Mouse (Mus musculus) left cerebral cortex, postnatal 36 days (tissue): Measurements from ENCODE around the gene Rpl34. TPM values are rescaled to one million over a fixed set of nuclear protein-coding genes. Genes with fewer than 3 reads are reported as not detected.

ENCODE experiments used
- DNase-seq, 2 experiments: peaks; one replicate each; pipeline ENCODE4 v3.0.0; 2021 to 2022; ENCODE audit warnings: low spot score in 2 of 2, mixed read lengths in 1 of 2
- intact Hi-C: fragments of 180-260 bp; cut with DNase I; formaldehyde crosslinking; loops from one replicate; pipeline ENCODE4 v1.15.1; 2025
- total RNA-seq, 2 experiments: library from RNA; stranded (reverse); gene quantifications; 2 replicates each; pipeline ENCODE4 v1.2.3; 2021

Gene Rpl34
- total RNA-seq, 2 experiments from 2014 or later, result 305 to 329 TPM

- intact Hi-C loops, result no loop called here
These were observed 13.6 kb downstream of the Rpl34 start for GRCm38 (mm10) chr3:130716555-130716954.

GRCm38 (mm10) chr3:130714775-130715568 is 15.2 kb downstream of the Rpl34 start:
- intact Hi-C loops, result loop anchor here (1.0 kb wide), 1 partner anchor 530 kb away; no protein-coding TSS in a partner anchor
- peak; percentile 46 to 58 for DNase-seq

More at GRCm38 (mm10) chr3:130716555-130716954, 13.6 kb downstream of the Rpl34 start:
- no peak for DNase-seq

- no peak for DNase-seq
- intact Hi-C loops, result no loop called here
These were observed 17.3 kb downstream of the Rpl34 start for GRCm38 (mm10) chr3:130712891-130713290.

- intact Hi-C loops, result no loop called here
- DNase-seq, result no peak
These were observed 20.1 kb downstream of the Rpl34 start for GRCm38 (mm10) chr3:130710103-130710502.

GRCm38 (mm10) chr3:130708967-130709924 is 21.0 kb downstream of the Rpl34 start, which contains the start of gene Ostc:
Gene Ostc, minus strand, starts transcription at chr3:130709444.
- peak; percentile 88 to 91 for DNase-seq
- intact Hi-C loops, result no loop called here

GRCm38 (mm10) chr3:130708529-130708928 is 21.7 kb downstream of the Rpl34 start:
- intact Hi-C loops, result no loop called here
- no peak for DNase-seq

GRCm38 (mm10) chr3:130702289-130702688 is 27.9 kb downstream of the Rpl34 start:
- DNase-seq, result no peak
- intact Hi-C loops, result no loop called here

- no peak for DNase-seq
- intact Hi-C loops, result no loop called here
These were observed 32.6 kb downstream of the Rpl34 start for GRCm38 (mm10) chr3:130697622-130698021.

- no peak for DNase-seq
- intact Hi-C loops, result loop anchor here (2.0 to 5.0 kb wide), 2 partner anchors 507 to 598 kb away; no protein-coding TSS in a partner anchor
These were observed 35.5 kb downstream of the Rpl34 start for GRCm38 (mm10) chr3:130694705-130695104.

GRCm38 (mm10) chr3:130694041-130694593 is 36.1 kb downstream of the Rpl34 start:
- no peak for DNase-seq
- intact Hi-C loops, result loop anchor here (2.0 to 5.0 kb wide), 2 partner anchors 507 to 597 kb away; no protein-coding TSS in a partner anchor

- intact Hi-C loops, result loop anchor here (5.0 kb wide), 1 partner anchor 504 kb away; no protein-coding TSS in a partner anchor
- DNase-seq, result no peak
These were observed 38.5 kb downstream of the Rpl34 start for GRCm38 (mm10) chr3:130691596-130692170.

GRCm38 (mm10) chr3:130690834-130691595 is 39.2 kb downstream of the Rpl34 start:
- intact Hi-C loops, result loop anchor here (5.0 kb wide), 1 partner anchor 504 kb away; no protein-coding TSS in a partner anchor

GRCm38 (mm10) chr3:130689630-130690029 is 40.6 kb downstream of the Rpl34 start:
- intact Hi-C loops, result loop anchor here (1.0 to 5.0 kb wide), 3 partner anchors 81 to 594 kb away; no protein-coding TSS in a partner anchor

More at GRCm38 (mm10) chr3:130690834-130691595, 39.2 kb downstream of the Rpl34 start:
- no peak for DNase-seq

GRCm38 (mm10) chr3:130687051-130687450 is 43.1 kb downstream of the Rpl34 start:
- intact Hi-C loops, result no loop called here
- DNase-seq, result no peak

More at GRCm38 (mm10) chr3:130689630-130690029, 40.6 kb downstream of the Rpl34 start:
- DNase-seq, result peak; percentile 67 to 82

- no peak for DNase-seq
- intact Hi-C loops, result no loop called here
These were observed 45.2 kb downstream of the Rpl34 start for GRCm38 (mm10) chr3:130685014-130685366.

- no peak for DNase-seq
- intact Hi-C loops, result no loop called here
These were observed 45.8 kb downstream of the Rpl34 start for GRCm38 (mm10) chr3:130684276-130685013.

GRCm38 (mm10) chr3:130683836-130684235 is 46.4 kb downstream of the Rpl34 start:
- no peak for DNase-seq
- intact Hi-C loops, result no loop called here

- intact Hi-C loops, result no loop called here
These were observed 48.0 kb downstream of the Rpl34 start for GRCm38 (mm10) chr3:130682183-130682582.

More at GRCm38 (mm10) chr3:130682183-130682582, 48.0 kb downstream of the Rpl34 start:
- DNase-seq, result no peak
